Mouse (Mus musculus) liver, adult 2 months (tissue): Measurements from ENCODE around the gene Slc12a8.

Experiments used
- CTCF ChIP-seq: fragments of 200-500 bp; IDR thresholded peaks from 2 replicates; pipeline ENCODE4 v1.5.1; 2011; ENCODE audit warnings: low read depth, low read length, control low read depth
- POLR2A ChIP-seq: fragments of 200-500 bp; IDR thresholded peaks from 2 replicates; pipeline ENCODE4 v1.6.1; 2011; ENCODE audit warnings: low read length, control low read depth; ENCODE audit not compliant: insufficient read depth; ENCODE audit errors: extremely low read depth

DNA sequence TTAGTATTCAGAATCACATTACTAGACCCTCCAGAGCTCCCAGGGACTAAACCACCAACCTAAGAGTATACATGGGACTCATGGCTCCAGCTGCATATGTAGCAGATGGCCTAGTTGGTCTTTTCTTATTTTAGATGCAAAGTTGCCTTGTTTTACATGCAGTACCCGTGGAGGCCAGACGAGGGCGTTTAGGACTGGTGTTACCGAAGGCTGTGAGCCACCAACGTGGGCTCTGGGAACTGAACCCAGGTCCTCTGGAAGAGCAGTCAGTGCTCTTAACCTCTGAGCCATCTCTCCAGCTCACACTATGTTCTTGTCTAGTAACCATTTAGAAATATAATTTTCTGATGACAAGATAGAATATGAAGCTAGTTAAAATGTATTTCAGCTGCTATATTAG, 83.1 kb downstream of the Slc12a8 start:
- TF ChIP-seq CTCF: peak; percentile 70
- no peak for TF ChIP-seq POLR2A
